Mouse (Mus musculus): ENCODE results near the gene AC170998.1.

DNA sequence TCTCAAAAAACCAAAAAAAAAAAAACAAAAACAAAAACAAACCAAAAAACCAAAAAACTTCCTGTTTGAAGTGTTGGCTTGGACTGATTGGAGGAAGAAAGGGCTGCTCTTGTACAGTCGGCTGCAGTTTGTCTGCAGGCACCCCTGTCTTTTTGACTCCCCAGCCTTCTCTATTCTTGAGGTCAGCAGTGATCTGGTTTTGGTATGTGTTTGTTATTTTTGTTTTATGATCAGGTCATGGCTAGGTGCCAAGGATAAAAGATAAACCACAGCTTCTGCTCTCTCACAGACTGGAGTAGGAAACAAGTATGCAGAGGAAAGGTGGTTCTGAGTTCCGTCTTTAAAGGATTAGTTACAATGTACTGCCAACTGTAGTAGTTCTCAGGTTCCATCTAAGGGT is 23.2 kb upstream of the AC170998.1 start:
- TF ChIP-seq CTCF (IDR thresholded peaks at IDR 0.05; ENCODE audit: extremely low read depth, insufficient read depth, insufficient read length, insufficient replicate concordance) (no peak), POLR2A (IDR thresholded peaks at IDR 0.05; ENCODE audit: low read depth, low read length) (no peak)

Measured in spleen, adult 2 months (tissue).